Mouse (Mus musculus): ENCODE data around the gene Dock8.

GRCm38 (mm10) chr19:25002828-25003227 lies 3.5 kb downstream of the Dock8 start:
- TF ChIP-seq HCFC1 (IDR thresholded peaks at IDR 0.05; ENCODE audit: low read depth, low read length) (no peak), MEF2A (IDR thresholded peaks at IDR 0.05; ENCODE audit: borderline replicate concordance, low read depth, low read length) (0 out of 2 replicates have a peak, but pooled peaks have one; percentile 28), MXI1 (IDR thresholded peaks at IDR 0.05; ENCODE audit: low read depth, low read length) (no peak; the same call in 1 of the 2 replicates), MAX (IDR thresholded peaks at IDR 0.05; ENCODE audit: low read length) (no peak), RCOR1 (conservative IDR thresholded peaks at IDR 0.05; ENCODE audit: low read depth, low read length) (no peak), POLR2A (IDR thresholded peaks at IDR 0.05; ENCODE audit: low read depth, low read length) (peak; percentile 32; the same call in 1 of the 2 replicates), E2F4 (IDR thresholded peaks at IDR 0.05; ENCODE audit: insufficient replicate concordance, low read depth, low read length) (no peak), RAD21 (IDR thresholded peaks at IDR 0.05; ENCODE audit: low read depth, low read length) (no peak), TCF12 (IDR thresholded peaks at IDR 0.05; ENCODE audit: low read depth, low read length) (peak; percentile 62)
